Mouse (Mus musculus) thymus, postnatal 10 days (tissue): ENCODE data around the gene Slc39a11.

Experiments
- DNase-seq, 2 experiments: peaks; one replicate each; pipeline ENCODE4 v3.0.0; 2021; ENCODE audit warnings: low spot score in 2 of 2

The Slc39a11 gene

DNA sequence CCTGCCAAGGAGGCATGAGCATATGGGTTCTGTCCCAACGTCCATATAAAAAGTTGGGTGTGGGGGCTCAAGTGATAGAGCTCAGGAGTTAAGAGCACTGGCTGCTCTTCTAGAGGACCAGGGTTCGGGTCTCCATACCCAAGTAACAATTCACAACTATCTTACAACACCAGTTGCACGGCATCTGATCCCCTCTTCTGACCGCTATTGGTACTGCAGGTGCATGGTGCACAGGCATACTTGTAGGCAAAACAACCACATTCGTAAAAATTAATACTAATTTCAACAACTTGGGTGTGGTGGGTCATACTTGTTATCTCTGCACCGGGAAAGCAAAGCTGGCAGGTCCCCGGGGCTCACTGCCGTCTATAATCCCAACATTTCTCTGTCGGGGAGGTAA, 240.8 kb downstream of the Slc39a11 start:
- DNase-seq: no peak

- DNase-seq: no peak
These were observed 242.4 kb downstream of the Slc39a11 start for GRCm38 (mm10) chr11:113407474-113407873.

DNA sequence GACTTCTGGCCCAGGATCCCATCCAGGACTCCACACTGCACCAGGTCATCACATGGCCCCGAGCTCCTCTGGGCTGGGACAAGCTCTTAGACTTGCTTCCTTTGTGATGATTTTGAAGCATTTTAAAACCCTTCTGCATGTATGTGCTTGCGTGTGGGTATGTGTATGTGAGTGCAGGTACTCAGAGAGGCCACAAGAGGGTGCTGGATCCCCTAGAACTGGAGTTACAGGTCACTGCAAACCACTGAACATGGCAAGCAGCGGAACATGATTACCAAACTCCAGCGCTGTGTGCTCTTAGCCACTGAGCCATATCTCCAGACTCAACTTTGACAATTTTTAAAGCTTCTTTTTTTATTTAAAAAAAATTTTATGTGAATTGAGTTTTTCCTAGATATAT, 249.0 kb downstream of the Slc39a11 start:
- no peak for DNase-seq

DNA sequence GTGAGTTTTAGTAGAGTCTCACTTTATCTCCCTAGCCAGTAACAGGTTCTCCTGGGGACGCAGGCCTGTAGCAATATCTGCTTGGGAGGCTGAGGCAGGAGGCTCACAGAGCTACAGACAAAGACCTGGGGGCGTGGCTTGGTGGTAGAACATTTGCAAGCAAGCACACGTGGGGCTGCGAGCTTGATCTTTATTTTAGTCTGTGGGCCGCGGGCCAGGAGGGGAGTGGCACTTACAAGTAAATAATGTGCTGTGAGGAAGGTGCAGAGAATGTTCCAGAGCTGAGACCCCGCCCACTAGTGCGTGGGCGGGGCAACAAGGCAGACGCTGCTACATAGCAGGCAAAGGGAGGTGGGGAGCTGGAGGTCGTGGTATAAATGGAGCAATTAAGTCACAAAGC, 250.3 kb downstream of the Slc39a11 start:
- DNase-seq: no peak

DNA sequence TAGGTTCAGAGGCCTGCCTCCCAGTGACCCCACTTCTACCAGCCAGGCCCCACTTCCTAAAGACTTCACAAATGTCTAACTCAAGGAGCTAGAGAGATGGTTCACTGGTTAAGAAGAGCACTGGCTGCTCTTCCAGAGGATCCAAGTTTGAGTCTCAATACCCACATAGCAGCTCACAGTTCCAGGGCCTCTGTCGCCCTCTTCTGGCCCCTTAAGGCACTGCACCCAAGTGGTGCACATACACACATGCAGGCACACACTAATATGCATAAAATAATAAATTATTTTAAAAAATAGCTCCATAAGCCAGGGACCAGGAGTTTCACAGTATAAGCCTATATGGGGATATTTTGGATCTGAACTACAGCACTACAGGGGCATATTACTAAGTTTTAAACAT, 252.5 kb downstream of the Slc39a11 start:
- no peak for DNase-seq

- DNase-seq: no peak
These were observed 256.3 kb downstream of the Slc39a11 start for GRCm38 (mm10) chr11:113393366-113394150.

- DNase-seq: no peak
These were observed 258.2 kb downstream of the Slc39a11 start for GRCm38 (mm10) chr11:113391664-113392063.

GRCm38 (mm10) chr11:113389637-113390036, 260.2 kb downstream of the Slc39a11 start:
- DNase-seq: no peak

GRCm38 (mm10) chr11:113382674-113383571, 267.0 kb downstream of the Slc39a11 start:
- peak in 1 of 2 experiments; percentile 25 for DNase-seq

DNA sequence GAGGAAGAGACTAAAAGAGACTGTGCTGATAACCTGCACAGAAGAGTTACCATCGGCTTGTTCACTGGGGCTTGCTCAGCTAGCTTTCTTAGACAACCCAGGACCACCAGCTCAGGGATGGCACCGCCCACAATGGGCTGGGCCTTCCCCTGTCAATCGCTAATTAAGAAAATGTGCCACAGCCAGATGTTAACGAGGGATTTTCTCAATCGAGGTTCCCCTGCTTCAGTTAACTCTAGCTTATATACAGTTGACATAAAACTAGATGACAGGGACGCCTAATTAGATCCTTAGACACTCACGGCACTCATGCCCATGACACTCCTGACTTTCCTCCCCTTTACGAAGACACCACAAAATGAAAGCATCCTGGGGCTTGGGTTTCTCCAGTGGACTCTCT, 268.3 kb downstream of the Slc39a11 start:
- DNase-seq: no peak

DNA sequence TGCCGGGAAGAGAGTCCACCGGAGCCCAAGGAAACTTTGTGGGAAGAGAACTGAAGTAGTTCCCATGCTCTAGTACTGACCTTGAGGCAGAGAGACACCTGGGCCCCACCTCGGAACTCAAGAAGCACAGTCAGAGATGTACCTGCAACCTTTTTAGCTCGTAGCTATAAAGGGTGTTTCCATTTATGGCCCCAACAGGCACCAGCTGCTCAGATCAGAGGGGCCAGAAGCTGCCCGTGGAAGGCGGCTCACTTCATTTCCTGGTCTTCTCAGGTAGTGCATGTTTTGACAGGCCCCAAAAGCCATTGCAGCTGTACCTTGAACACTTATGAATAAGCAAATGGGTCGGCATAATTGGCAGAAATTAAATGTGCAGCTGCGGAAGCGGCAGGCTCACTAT, 271.0 kb downstream of the Slc39a11 start:
- no peak for DNase-seq

- no peak for DNase-seq
These were observed 273.8 kb downstream of the Slc39a11 start for GRCm38 (mm10) chr11:113376066-113376465.

DNA sequence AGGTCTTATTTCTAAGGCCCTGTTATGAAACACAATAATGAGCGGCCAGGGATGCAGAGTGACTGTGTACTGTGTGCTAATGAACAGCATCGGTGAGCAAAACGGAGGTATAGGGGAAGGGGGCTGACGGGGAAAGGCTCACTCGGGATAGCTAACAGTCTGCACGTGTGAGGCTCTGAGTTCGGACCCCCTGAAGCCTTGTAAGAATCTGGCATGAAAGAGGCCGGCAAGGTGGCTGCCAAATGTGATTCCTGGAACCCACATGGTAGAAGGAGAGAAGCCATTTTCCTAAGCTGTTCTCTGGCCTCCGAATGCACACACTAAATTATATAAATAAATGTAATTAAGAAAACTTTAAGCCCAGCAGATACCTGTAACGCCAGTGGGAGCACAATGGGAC, 276.0 kb downstream of the Slc39a11 start:
- DNase-seq: no peak

GRCm38 (mm10) chr11:113373331-113373730, 276.5 kb downstream of the Slc39a11 start:
- no peak for DNase-seq

- DNase-seq: no peak
These were observed 281.8 kb downstream of the Slc39a11 start for GRCm38 (mm10) chr11:113368046-113368445.

DNA sequence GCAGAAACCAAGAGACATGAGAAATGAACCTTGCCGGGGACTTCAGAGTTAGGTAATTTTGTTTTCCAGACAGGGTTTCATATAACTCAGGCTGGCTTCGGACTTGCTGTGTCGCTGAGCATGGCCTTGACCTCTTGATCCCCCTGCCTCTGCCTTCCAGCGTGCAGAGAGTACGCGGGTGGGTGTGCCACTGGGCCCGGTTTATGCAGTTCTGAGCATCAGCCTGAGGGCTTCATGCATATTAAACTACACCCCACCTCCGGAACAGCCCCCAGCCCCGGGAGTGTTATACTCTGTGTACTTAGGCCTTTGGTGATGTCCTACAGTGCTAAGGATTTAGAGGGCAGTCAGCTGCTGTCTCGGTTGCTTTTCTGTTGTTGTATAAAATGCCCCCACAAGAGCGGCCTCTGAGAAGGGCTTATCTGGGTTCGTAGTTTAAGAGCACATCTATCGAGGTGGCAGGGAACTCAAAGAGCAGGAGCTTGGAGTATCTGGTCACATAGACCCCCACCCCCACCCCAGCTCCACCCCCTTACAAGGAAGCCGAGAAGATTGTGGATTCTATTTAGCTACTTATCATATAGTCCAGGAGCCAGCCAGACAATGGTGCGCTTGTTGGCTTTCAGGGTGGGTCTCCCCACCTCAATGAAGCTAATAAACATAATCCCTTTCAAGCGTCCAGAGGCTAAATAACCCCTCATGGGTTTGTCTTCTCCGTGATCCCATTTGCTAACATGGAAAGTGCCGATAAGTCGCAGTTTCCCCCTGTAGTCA, 283.4 kb downstream of the Slc39a11 start:
- DNase-seq: no peak

DNA sequence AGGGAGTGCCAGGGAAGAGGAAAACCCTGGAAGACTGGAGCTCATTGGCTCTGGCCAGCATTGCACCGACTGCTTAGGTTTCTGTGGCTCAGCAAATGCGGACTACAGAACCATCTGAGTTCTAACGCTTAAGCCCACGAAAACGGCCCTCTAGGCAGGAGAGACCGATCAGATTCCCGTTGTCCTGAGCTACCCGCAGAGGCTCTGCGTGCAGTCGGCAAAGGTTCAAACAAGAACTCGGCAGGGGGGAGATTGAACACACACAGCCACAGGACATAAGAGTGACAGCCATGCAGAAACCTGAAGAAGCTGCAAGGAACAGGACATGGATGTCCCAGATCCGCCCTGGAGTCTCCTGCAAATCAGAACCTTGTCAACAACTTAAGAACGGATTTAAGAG, 286.1 kb downstream of the Slc39a11 start:
- no peak for DNase-seq

- DNase-seq: peak; percentile 21
These were observed 287.3 kb downstream of the Slc39a11 start for GRCm38 (mm10) chr11:113362617-113363016.

DNA sequence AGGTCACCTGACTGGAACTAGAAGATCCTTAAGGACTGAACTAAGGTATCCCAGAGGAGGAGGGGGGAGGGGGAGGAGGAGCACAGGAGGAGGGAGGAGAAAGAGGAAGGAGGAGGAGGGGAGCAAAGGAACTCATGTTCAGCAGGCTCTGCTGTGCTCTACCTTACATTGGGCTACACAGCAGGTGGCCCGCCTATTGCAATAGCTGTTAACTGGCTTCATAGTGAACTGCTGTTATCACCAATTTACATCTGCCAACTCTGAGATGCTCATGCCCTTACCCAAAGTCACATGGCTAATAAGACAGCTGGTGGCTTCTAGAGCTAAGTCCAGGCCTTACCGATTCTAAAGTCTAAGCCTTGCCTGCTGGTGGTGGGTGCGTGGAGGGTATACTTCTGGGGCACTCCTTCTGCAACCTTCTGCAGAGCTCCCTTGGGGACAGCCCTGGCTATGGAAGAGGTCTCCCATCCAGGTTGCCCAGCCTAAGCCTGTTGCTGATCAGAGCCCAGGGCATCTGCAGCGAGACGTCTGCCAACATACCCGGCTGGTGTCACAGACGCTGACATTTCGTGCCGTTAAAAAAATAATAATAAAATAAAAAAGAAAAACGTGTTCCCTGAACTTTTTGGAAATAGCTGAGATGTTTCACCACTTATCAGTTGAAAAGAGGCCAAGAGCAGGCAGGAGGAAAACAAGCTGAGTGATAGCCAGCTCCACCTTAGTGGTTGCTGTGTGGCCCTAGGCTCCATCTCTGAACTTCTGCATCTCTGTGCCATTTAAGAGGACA, 289.6 kb downstream of the Slc39a11 start:
- no peak for DNase-seq

DNA sequence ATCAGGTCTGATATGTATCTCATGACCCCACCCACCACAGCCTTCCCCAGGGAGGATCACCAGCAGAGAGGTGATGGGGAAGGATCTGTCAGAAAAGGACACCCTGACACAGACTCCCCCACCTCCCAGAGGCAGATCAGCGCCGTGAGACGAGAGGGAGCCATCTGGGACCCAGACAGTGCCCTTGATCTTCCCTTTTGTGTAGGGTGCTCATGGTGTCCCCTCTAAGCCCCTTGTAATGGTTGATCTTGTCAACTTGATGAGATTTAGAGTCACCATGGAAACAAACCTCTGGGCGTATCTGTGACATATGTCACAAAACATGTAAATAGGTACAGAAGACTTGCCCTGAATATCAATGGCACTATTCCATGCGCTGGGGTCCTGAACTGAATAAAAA, 293.9 kb downstream of the Slc39a11 start:
- no peak for DNase-seq

DNA sequence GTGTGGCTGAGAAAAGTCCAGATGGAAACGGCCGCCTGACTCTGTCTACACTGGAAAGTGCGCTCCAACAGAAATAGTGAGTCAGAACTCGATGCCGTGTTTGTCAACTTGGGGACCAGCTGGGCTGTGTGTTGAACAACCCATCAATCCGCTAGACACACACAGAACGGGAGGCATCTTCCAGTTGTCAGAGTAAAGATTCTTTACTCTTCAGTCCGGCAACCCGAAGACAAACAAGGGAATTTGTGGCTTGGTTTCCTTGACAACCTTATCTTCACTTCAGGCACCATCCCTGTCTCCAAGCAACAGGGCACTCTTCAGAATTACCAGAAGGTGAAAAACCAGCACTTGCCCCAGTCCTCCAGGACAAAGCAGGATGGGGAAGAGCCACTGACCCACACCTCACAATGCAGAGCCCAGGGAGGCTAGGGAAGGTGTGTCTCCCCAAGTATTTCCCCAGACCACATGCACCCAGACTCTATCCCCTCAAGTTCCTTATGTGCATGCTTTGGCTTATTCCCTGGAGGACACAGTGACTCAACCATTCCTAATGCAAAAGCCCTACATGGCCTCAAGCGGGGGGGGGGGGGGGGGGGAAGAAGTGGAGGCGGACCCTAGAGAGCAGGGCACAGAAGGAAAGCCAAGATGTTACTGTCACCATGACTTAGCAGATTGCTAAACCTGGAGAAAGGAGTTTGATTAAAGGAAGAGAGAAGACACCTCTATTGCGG, 297.6 kb downstream of the Slc39a11 start:
- no peak for DNase-seq
